Mouse (Mus musculus): ENCODE measurements at regions not wholly inside any gene's neighbourhood (a gene's known extent, or its start where the extent isn't known, plus 50 kb on each side); places are given as distances from the start of the nearest gene placed in this dataset.

DNA sequence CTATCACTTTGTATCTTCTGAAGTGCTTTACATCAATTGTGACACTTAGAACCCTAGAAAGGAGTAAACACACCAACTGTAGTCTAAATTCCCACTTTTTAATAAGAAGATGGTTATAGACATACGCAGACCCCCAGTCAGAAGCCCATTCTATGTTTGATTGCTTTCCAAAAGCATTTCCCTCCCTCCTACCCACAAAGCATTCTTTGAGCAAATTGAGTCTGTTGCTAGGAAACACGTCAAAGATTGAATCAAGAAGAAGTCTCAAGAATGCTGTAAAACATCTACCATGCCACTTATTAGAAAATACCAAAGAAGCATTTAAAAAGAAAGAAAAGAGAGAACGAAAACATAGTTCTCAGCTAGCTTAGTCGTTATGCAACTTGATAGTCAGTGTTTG lies 352.3 kb upstream of the Lrp1b start:
- DNase-seq = no peak

DNA sequence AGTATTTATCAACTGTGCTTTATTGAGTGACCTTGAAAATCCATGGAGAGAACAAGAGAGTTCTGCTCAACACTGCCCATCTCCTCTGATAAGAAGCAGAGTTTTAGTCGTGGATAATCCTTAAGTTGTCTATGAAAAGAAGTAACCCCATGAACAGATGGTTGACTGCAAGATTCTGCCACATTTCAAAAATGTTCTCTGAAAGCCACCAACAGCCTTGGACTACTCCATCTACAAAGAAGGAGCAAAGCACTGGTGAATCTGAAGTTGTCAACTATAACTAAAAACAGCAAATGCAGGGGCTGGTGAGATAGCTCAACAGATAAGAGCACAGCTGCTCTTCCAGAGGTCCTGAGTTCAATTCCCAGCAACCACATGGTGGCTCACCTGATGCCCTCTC lies 337.6 kb upstream of the Lrp1b start:
- DNase-seq = no peak

DNA sequence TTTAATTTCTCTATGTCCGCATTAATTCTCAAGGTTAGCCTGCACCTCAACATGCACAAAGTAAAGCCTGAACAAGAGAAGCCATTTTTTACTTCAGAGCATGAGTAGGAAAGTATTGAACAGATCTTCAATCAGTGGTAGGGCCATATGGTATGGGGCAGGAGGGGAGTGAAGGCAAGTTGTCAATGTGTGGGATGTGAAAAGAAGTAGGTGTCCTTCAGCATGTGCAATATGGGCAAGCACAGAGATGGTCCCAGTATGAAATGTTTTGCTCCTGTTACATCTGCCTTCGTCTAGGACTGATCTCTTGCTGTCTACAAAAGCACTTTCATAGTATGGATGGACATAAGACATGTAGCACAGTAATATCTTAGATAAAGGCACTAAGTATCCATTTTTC lies 315.3 kb upstream of the Lrp1b start:
- DNase-seq = peak; percentile 82

All from layer of hippocampus, adult 9-11 months (tissue).